Mouse (Mus musculus): ENCODE results near the gene Sltm.
"Not testable (repeated sequence)": the region's sequence is repeated elsewhere in the genome, so short reads cannot be mapped to it uniquely, and the experiment has no call there.

Sltm gene

DNA sequence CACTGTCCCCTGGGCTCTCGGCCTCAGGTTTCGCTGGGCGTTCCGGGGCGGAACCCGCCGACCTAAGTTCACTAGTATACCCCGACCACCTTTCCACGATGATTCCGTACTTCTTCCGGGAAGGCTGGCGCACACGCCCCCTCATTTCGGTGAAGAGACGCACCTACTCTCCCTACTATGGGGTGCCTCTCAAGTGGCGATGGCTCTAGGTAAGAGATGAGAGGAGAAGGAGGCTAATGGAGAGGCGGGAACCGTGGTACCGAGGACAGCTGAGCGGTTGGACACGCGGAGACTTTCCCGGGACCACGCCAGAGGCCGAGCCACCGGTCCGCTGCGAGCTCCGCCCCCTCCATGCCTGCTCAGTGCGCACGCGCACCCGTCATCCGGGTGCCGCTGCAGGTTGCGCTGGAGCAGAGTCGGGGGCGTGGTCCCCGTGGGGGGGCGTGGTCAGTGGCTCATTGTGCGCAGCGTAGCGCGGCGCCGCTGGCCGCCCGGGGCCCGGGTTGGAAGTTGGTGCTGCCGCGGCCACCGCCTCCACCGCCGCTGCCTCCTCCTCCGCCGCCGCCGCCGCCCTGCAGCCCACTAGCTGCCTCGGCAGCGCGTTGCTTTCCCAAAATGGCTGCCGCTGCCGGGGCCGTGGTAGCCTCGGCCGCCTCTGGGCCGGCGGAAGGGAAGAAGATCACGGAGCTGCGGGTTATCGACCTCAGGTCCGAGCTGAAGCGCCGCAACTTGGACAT, at the start of gene Sltm:
Sltm (plus strand) TSS at position 450 of the 737 bp plus-strand sequence.
- DNase-seq = peak; percentile 99

DNA sequence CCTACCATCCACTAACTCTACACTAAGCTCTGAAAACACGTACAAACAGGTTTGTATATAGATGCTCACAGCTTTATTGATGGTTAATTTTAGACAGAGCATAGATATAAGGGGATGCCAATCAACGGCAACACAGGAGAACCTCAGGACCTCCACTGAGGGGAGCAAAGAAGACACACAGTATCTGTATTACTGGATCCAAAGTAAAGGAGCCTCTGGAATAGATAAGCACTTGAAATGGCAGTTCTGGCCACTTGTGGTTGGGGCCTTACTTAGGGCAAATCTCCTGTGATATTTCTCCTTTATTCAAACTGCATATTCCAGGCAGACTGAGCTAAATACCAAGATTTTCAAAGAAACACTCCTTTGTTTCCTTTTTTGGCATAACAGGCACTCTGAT, 49.5 kb upstream of the Sltm start:
- DNase-seq = no peak

DNA sequence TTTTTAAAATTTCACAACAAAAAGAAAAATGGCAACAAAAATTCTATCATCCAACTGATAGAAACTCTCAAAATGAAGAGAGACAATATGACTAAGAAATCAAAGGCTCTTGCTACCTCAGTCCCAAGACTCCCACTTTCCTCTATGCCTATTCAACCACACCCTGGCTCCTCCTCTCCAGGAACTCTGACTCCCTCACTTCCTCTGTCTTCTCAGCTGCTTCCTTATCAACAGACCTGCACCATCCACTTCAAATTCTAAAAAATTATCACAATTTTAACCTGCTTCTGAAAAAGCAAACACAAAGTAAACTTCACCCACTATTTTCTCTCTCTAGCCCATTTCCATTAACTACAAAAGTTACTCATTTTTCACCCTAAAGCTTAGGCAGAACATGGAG, 45.6 kb upstream of the Sltm start:
- no peak for DNase-seq

DNA sequence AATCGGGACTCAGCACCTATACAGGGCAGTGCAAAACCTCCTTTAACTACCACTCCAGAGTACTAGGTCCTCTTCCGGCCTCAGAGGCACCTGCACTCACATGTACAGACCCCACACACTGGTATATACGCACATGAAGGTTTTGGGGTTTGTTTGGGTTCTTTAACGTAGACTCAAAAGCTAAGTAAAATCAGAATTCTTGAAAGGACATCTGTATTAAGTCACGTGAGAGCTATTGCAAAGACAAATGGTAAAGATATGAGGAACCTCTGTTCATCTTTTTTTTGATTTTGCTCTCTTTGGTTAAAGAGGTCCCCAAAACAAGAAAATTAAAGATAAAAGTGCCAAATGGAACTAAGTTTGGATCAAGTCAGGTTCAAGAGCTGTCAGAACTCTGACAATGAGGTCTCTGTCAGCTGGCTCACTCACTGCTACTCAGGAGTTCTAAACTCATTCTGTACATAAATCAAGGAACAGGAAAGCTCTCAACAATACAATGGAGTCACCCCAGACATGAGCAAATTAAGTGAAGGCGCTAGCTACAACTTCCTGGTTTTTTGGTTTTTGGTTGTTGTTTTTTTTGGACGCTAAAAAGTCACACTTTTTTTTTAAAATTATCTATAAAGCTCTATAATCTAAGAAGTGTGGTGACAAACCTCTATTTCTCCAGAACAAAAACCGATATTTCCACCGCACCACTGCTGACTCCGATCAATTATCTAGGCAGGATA, 40.1 kb upstream of the Sltm start:
- DNase-seq = no peak

- DNase-seq = peak; percentile 56
Observed at GRCm38 (mm10) chr9:70503015-70503603, 39.4 kb upstream of the Sltm start.

DNA sequence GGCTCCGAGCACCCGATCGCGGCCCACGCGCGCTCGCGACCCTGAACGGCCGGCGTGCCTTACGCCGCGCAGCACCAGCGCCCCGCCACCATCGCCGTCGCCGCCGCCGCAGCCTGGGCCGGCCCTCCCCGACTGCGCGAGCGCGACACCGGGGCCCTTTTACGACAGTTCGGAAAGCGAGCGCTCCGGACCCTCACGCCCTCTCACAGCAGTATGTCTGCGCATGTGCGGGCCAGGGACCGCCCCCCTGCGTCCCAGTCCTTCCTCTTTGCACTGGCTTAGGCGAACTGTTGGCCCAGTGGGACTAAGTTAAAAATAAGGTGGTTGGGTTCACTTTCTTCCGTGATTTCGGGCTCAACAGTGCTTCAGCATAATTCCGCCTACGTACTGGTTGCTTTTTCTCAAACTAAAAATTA, 38.9 kb upstream of the Sltm start, which contains the start of gene Rnf111:
Rnf111 (minus strand) TSS at position 100 of the 416 bp plus-strand sequence.
- peak; percentile 98 for DNase-seq

DNA sequence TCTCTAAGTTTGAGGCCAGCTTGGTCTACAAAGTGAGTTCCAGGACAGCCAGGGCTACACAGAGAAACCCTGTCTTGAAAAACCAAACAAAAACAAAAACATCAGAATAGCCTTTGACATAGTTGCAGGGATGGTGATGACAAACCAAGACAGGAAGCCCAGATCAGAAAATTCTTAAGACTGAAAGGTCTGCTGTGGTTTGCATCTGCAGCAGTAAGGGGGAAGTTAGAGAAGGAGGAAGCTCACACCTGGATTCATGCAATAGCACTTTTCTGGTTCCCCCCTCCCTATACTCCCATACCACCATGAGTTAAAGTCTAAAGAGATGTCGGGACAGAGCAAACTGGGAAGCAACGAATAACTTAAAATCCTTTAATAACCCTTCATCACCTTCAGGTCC, 36.4 kb upstream of the Sltm start:
- no peak for DNase-seq

DNA sequence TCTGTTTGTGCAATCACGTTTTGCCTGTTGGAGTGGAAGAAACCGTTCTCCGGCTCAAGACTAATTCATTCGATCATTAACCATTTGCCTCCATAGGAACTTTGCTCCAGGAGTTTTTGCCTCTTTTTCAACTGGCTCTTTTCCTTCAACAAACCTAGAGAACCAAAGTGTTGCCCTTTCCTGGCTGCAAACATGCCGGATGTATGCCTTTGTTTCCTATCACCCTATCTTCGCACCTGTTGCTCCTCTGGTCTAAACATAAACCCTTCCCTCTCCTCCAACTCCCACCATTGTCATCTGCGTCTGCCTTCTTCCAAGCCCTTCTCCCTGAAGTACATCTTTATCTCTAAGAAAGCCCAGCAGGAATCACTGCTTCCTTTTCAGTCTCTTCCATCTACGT, 35.8 kb upstream of the Sltm start:
- DNase-seq = peak; percentile 50

- DNase-seq = peak; percentile 80
Observed at GRCm38 (mm10) chr9:70509906-70510525, 32.5 kb upstream of the Sltm start.

- DNase-seq = peak; percentile 65
Observed at GRCm38 (mm10) chr9:70510998-70511583, 31.5 kb upstream of the Sltm start.

- no peak for DNase-seq
Observed at GRCm38 (mm10) chr9:70511681-70512080, 30.9 kb upstream of the Sltm start.

- DNase-seq = peak; percentile 64
Observed at GRCm38 (mm10) chr9:70520651-70521050, 21.9 kb upstream of the Sltm start.

- DNase-seq = no peak
Observed at GRCm38 (mm10) chr9:70523813-70524212, 18.7 kb upstream of the Sltm start.

GRCm38 (mm10) chr9:70524366-70524765, 18.2 kb upstream of the Sltm start:
- no peak for DNase-seq

GRCm38 (mm10) chr9:70533328-70533727, 9.2 kb upstream of the Sltm start:
- no peak for DNase-seq

DNA sequence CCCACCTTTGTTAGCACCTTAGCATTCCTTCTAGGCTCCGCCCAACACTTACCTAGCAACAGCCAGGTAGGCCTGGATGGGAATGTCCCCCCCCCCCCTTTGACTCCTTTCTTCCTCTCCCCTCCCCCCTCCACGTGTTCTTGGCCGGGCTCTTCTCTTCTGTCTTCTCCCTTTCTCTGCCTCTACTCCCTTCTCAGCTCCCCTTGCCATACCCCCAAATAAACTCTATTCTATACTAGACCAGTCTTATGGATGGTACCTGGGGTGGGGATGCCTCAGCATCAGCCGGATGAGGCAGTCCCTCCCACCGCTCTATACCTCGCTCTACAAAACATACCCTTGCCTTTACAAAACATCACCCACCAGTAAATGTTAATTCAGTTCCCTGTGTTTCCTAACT, 970 bp upstream of the Sltm start:
- no peak for DNase-seq

DNA sequence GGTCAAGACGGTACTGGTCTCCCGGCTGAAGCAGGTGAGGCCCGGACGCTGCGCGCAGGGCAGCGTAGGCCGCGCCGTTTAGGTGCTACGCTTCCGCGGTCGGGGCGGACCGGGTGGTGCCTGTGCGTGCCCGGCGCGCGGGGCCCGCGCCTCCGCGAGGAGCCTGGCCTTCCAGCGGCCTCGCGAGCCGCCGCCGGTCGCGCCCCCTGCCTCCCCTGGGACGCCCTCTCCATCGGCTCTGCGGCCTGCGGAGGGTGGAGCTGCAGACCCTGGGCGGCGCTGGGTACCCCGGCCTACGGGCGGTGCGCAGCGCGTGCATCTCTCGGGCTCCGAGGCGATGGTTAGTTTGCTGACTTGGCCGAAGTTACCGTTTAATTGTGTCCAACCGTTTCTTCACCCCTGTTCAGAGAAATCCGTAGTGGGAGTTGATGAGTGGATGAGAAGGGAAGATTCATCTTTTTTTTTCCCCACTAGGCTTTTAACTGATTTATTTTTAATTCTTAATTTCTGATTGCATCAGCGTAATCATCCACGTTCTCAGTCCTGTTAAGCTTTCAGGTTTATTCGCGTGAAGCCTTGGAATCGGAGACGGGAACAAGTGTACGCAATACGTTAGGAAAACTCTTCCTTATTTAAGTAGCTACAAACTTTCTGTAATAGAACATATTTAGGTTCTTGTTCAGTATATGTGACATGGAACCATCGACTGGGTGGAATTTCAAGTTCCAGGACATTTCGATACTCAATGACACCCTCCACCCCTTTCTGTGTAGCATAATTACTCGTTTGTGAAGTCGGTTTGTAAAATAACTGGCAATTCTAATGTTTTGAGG, 710 bp downstream of the Sltm start:
- DNase-seq = no peak

- no peak for DNase-seq
Observed at GRCm38 (mm10) chr9:70543985-70544384, 1.4 kb downstream of the Sltm start.

GRCm38 (mm10) chr9:70544831-70545230, 2.3 kb downstream of the Sltm start:
- DNase-seq = no peak

DNA sequence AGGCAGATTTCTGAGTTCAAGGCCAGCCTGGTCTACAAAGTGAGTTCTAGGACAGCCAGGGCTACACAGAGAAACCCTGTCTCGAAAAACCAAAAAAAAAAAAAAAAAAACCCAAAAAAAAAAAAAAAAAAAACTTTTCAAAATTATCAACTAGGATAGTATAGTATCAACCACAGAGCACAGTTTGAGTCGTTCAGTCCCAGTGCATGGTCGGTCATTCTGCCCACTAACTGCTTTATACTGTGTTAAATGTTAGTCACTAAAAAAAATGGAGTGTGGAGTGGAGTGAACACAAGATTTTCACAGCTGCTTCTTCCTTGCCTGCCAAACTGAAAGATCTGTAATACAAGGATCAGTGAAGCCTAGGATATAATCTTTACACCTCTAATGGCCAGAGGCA, 4.0 kb downstream of the Sltm start:
- DNase-seq = not testable (repeated sequence)

DNA sequence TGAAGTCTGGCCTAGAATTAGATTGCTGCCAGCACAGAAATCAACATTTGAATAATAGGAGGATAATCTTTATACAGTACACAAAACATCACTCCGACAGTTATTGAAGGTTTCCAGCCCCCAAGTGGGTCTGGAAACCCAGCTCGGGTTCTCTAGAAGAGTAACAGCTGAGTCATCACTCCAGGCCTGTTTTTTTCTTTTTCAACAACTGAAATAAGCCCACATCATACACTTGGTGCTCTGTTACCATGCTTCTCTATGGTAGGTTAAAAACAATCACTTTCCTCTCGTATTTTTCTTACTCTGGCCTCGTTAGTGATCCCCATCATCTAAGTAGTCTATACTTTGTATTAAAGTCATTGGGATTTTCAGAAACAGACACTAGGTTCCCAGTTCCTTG, 5.8 kb downstream of the Sltm start:
- DNase-seq = no peak

GRCm38 (mm10) chr9:70551524-70551923, 9.0 kb downstream of the Sltm start:
- DNase-seq = peak; percentile 69

Measured in kidney, adult 9 months (tissue).